In the genomic region with DNA sequence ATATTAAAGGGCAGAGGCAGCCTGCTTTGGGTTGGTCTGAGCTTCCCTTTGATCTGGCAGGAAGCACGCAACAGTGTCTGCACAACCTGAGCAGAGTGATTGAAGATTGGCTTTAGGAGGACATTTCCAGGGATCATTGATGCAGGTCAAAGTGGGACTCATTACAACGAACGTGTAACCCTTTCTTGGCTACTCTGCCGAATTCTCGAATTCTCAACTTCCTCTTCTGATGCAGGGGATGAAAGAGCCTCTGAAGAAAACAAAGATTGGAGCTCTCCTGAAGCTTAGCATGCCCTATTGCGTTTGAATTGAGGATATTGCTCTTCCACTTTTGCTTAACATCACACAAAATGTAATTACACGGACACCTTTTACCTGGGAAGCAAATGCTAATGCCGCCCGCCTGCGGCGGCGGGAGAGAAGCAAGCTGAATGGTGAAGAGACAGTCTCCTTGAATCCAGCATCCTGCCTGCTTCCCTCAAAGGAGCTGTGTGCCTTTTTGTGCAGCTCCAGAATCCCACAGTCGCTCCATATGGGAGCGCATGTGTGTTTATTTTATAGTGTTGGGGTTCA, we compare ENCODE assay signal across 8 mouse cellular contexts.
DNase-seq lines count a peak whose midpoint lies in the region; ATAC-seq and TF ChIP-seq lines count a peak whose summit lies in the region.
"Had no signal": no experiment of that assay in that cellular context is flagged by ENCODE, and none has a peak within 500 bp of the region (broad histone marks: within the 10 kb centered on the region; RNA-seq: fewer than 3 reads in every experiment).

No protein-coding gene starts in this region.

- no peak overlapping the region for H3K9ac ChIP-seq in lung, embryonic 16.5 days (ENCODE audit: low read length)
- H3K9ac ChIP-seq in forebrain, embryonic 14.5 days (ENCODE audit: low read length) = peak overlapping the region; percentile 26; the same call in 1 of the 2 replicates
- H3K9ac ChIP-seq in limb, embryonic 14.5 days (ENCODE audit: low read depth, low read length, severe bottlenecking) = no peak overlapping the region
- H3K9ac ChIP-seq: liver, embryonic 13.5 days had no signal

- 8% methylated on average over 14 of the region's 14 CpGs for WGBS in lung, embryonic 16.5 days
- WGBS in lung, adult 2 months = 14% methylated on average over 14 of the region's 14 CpGs
- 4% methylated on average over 14 of the region's 14 CpGs for WGBS in forebrain, embryonic 14.5 days
- 4% methylated on average over 14 of the region's 14 CpGs for WGBS in limb, embryonic 14.5 days

- no peaks in the 10 kb centered on the region for H3K9me3 ChIP-seq in lung, embryonic 16.5 days (ENCODE audit: control insufficient read depth, low read length)
- no peaks in the 10 kb centered on the region for H3K9me3 ChIP-seq in forebrain, embryonic 14.5 days (replicated peaks; ENCODE audit: control insufficient read depth, low read length)
- 0 out of 2 replicates have a peak, but pooled peaks cover 3% of the 10 kb centered on the region for H3K9me3 ChIP-seq in limb, embryonic 14.5 days (ENCODE audit: control insufficient read depth, low read length)
- H3K9me3 ChIP-seq: liver, embryonic 13.5 days had no signal

- H3K36me3 ChIP-seq in lung, embryonic 16.5 days (ENCODE audit: control insufficient read depth, insufficient read depth, low read length) = no peaks in the 10 kb centered on the region
- no peaks in the 10 kb centered on the region for H3K36me3 ChIP-seq in forebrain, embryonic 14.5 days (ENCODE audit: control insufficient read depth, insufficient read depth, low read length)
- H3K36me3 ChIP-seq in limb, embryonic 14.5 days (ENCODE audit: control insufficient read depth, insufficient read depth, low read length) = no peaks in the 10 kb centered on the region
- H3K36me3 ChIP-seq: liver, embryonic 13.5 days had no signal

- H3K4me2 ChIP-seq in lung, embryonic 16.5 days (ENCODE audit: low read depth, low read length) = peak overlapping the region; percentile 4
- peak overlapping the region; percentile 46 for H3K4me2 ChIP-seq in forebrain, embryonic 14.5 days (ENCODE audit: low read length)
- peak overlapping the region; percentile 36 for H3K4me2 ChIP-seq in limb, embryonic 14.5 days (replicated peaks; ENCODE audit: low read depth, low read length, severe bottlenecking)
- H3K4me2 ChIP-seq: liver, embryonic 13.5 days had no signal

- no peak for ATAC-seq in lung, embryonic 16.5 days (ENCODE audit: low read depth)
- peak; percentile 73 for ATAC-seq in forebrain, embryonic 14.5 days
- no peak for ATAC-seq in limb, embryonic 14.5 days (ENCODE audit: low FRiP score, low read depth)
- no peak for ATAC-seq in CD4-positive, CD25-positive, alpha-beta regulatory T cell, adult 4 months

- no peak for TF ChIP-seq POLR2A in lung, adult 2 months (IDR thresholded peaks at IDR 0.05; ENCODE audit: borderline replicate concordance, extremely low read depth, low read depth, low read length)
- TF ChIP-seq POLR2A in limb, embryonic 14.5 days (IDR thresholded peaks at IDR 0.05; ENCODE audit: borderline replicate concordance, extremely low read depth, insufficient read depth, insufficient read length) = no peak

- DNase-seq in lung, adult 2 months = no peak
- peak; percentile 65 for DNase-seq in forebrain, embryonic 14.5 days (ENCODE audit: low spot score)
- no peak for DNase-seq in limb, embryonic 14.5 days (ENCODE audit: low spot score)
- no peak for DNase-seq in cerebellum, adult 11-12 months
- no peak for DNase-seq in urinary bladder, postnatal 4 days (ENCODE audit: low spot score in 2 of 2)
- DNase-seq: liver, embryonic 13.5 days had no signal

- no peaks in the 10 kb centered on the region; the same call in 1 of the 2 replicates for H3K27me3 ChIP-seq in lung, embryonic 16.5 days (ENCODE audit: control insufficient read depth, insufficient read depth, low read depth, low read length)
- no peaks in the 10 kb centered on the region for H3K27me3 ChIP-seq in forebrain, embryonic 14.5 days (replicated peaks; ENCODE audit: control insufficient read depth, insufficient read depth, low read length)
- no peaks in the 10 kb centered on the region; the same call in 1 of the 2 replicates for H3K27me3 ChIP-seq in limb, embryonic 14.5 days (ENCODE audit: control insufficient read depth, insufficient read depth, low read length)

- H3K27ac ChIP-seq in lung, embryonic 16.5 days (ENCODE audit: low read length) = no peak overlapping the region
- H3K27ac ChIP-seq in forebrain, embryonic 14.5 days (ENCODE audit: low read depth, low read length) = no peak overlapping the region
- H3K27ac ChIP-seq in limb, embryonic 14.5 days (replicated peaks; ENCODE audit: low read depth, low read length) = no peak overlapping the region
- H3K27ac ChIP-seq: liver, embryonic 13.5 days had no signal

- TF ChIP-seq CTCF in lung, adult 2 months (IDR thresholded peaks at IDR 0.05; ENCODE audit: insufficient read depth, low read length) = no peak

- no peak overlapping the region for H3K4me3 ChIP-seq in lung, embryonic 16.5 days (ENCODE audit: low read length)
- no peak overlapping the region for H3K4me3 ChIP-seq in lung, adult 2 months (replicated peaks; ENCODE audit: extremely low read depth, low read depth, low read length)
- H3K4me3 ChIP-seq in forebrain, embryonic 14.5 days (ENCODE audit: low read depth, low read length) = peak overlapping the region; percentile 15
- peak overlapping the region; percentile 24 for H3K4me3 ChIP-seq in limb, embryonic 14.5 days (replicated peaks; ENCODE audit: low read length)
- H3K4me3 ChIP-seq: liver, embryonic 13.5 days had no signal

- no peaks in the 10 kb centered on the region for H3K4me1 ChIP-seq in lung, embryonic 16.5 days (replicated peaks; ENCODE audit: control insufficient read depth, insufficient read depth, low read length)
- no peaks in the 10 kb centered on the region for H3K4me1 ChIP-seq in lung, adult 2 months (ENCODE audit: control insufficient read depth, insufficient read depth, low read length)
- peaks cover 4% of the 10 kb centered on the region; the same call in 1 of the 2 replicates for H3K4me1 ChIP-seq in forebrain, embryonic 14.5 days (ENCODE audit: control insufficient read depth, insufficient read depth, low read length)
- H3K4me1 ChIP-seq in limb, embryonic 14.5 days (ENCODE audit: control insufficient read depth, insufficient read depth, low read length) = no peaks in the 10 kb centered on the region
- H3K4me1 ChIP-seq: liver, embryonic 13.5 days had no signal

Comparison
In these comparisons a context has a peak if more than half of its experiments do, and no peak if none do; other contexts are left out.
1. H3K4me3 ChIP-seq: peak in forebrain, embryonic 14.5 days (single experiment) and limb, embryonic 14.5 days (single experiment); none in lung, embryonic 16.5 days (single experiment) and lung, adult 2 months (single experiment).
2. Peak in every context shown above with its lines, with median percentiles within 50 percentile points of each other: H3K4me2 ChIP-seq.